Mouse (Mus musculus): ENCODE data around the gene Lrp10. TPM values are rescaled to one million over a fixed set of nuclear protein-coding genes. Genes with fewer than 3 reads are reported as not detected.
A peak's percentile ranks its signal among the peaks of the same experiment; 100 is the strongest.

The Lrp10 gene
- polyA plus RNA-seq (2015; fragmentation: Nextera tagmentation; extraction: Ambion mirVana) = 39.6 and 40.3 TPM in 2 replicates

DNA sequence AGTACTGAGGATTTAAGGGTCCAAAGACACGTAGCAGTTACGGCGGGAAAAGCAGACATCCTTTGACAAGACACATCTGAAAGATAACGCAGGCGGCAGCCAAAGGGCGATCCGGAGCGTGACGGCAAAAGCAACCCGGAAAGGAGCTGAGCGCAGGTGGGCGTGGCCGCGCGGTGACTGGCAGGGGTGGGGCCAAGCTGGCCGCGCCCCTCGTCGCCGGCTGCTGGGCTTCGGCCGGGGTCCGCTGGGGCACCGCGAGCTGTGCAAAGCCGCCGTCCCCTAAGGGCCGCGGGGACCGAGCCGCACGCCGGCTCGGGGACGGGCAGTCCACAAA, at the start of gene Lrp10:
Gene Lrp10 (plus strand): TSS at position 179 of the 334 bp plus-strand sequence.
- peak within 1 kb of the TSS; percentile 58 for H3K4me2 ChIP-seq (ENCODE audit: low read depth, low read length)
- 0 out of 2 replicates have a peak, but pooled peaks cover 8% of the 10 kb centered on the region for H3K4me1 ChIP-seq (ENCODE audit: control insufficient read depth, insufficient read depth, low read length)
- H3K27me3 ChIP-seq (ENCODE audit: control insufficient read depth, insufficient read depth, low read length) = no peaks in the 10 kb centered on the region
- ATAC-seq (ENCODE audit: insufficient read depth, low FRiP score) = peak; percentile 91
- WGBS = under 1% methylated on average over 35 of the region's 35 CpGs
- no peaks in the 10 kb centered on the region for H3K9me3 ChIP-seq (replicated peaks; ENCODE audit: control insufficient read depth, low read length)
- H3K36me3 ChIP-seq (ENCODE audit: control insufficient read depth, insufficient read depth, low read length) = peaks cover 4% of the 10 kb centered on the region
- H3K9ac ChIP-seq (ENCODE audit: low read length) = peak within 1 kb of the TSS; percentile 87
- H3K4me3 ChIP-seq (replicated peaks; ENCODE audit: low read length) = peak within 1 kb of the TSS; percentile 80
- H3K27ac ChIP-seq (ENCODE audit: low read length) = peak within 1 kb of the TSS; percentile 85

DNA sequence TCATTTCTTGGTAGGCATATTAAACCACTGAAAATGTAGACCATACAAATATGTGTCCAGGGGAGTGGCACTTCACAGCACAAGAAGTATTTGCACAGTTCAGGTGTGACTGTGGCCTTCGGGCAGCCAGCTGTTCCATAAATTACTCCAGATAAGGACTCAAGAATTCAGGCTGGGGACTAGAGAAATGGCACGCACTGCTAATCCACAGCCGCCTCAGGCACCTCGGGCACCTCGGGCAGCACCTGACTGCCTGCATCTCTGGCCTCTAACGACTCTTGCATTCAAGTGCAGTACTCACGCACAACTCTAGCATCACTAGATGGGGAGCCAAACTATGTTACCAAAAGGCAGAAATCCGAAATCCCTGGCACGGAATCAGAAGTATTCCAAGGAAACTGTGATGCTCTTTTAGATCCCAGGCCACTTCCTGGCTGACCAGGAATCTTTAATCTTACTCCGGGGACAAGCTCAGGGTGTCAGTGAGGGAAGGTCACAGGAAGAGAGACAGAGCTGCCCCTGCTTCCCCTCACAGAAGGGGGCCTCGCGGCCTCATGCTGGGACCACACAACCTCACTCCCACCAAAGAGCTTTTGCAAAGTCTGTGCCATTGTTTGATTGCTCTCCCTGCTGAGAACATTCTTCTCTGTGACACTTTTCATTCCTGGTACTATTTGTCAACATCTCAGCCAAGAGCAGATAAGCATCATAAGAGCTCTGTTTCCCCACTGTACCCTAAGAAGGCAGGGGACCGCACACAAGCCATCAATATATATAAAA, 48.5 kb upstream of the Lrp10 start:
- Histone ChIP-seq H3K9me3 (replicated peaks; ENCODE audit: control insufficient read depth, low read length) (no peaks in the 10 kb centered on the region), H3K27ac (ENCODE audit: low read length) (no peak overlapping the region; the same call in 1 of the 2 replicates), H3K4me3 (replicated peaks; ENCODE audit: low read length) (no peak overlapping the region), H3K27me3 (ENCODE audit: control insufficient read depth, insufficient read depth, low read length) (no peaks in the 10 kb centered on the region), H3K36me3 (ENCODE audit: control insufficient read depth, insufficient read depth, low read length) (no peaks in the 10 kb centered on the region), H3K4me1 (ENCODE audit: control insufficient read depth, insufficient read depth, low read length) (peaks cover 28% of the 10 kb centered on the region), H3K4me2 (ENCODE audit: low read depth, low read length) (no peak overlapping the region), H3K9ac (ENCODE audit: low read length) (peak overlapping the region; percentile 21; the same call in 1 of the 2 replicates)
- peak; percentile 45; the same call in 1 of the 2 replicates for ATAC-seq (ENCODE audit: insufficient read depth, low FRiP score)
- 36% methylated on average over 13 of the region's 13 CpGs for WGBS

GRCm38 (mm10) chr14:54416229-54416775, 47.6 kb upstream of the Lrp10 start:
- Histone ChIP-seq H3K27ac (ENCODE audit: low read length) (no peak overlapping the region), H3K4me2 (ENCODE audit: low read depth, low read length) (no peak overlapping the region)
- WGBS = 59% methylated on average over 5 of the region's 5 CpGs

DNA sequence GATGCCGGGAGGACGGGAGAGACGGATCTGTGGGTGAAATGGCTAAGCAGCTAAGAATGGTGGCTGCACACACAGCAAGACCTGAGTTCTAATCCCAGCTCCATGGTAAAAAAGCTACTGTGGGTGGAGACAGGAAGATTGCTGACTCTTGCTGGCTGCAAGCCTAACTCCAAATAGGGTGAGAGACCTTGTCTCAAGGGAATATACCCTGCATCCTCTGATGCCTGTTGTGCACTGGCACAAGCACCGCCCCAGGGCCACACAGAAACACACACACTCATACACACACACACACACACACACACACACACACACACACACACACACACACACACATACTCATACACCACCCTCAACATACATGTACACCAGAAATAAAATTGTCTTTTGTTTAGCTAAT, 47.1 kb upstream of the Lrp10 start:
- 90% methylated on average over 4 of the region's 4 CpGs for WGBS
- H3K4me1 ChIP-seq (ENCODE audit: control insufficient read depth, insufficient read depth, low read length) = peaks cover 28% of the 10 kb centered on the region
- no peak overlapping the region for H3K4me2 ChIP-seq (ENCODE audit: low read depth, low read length)
- H3K9ac ChIP-seq (ENCODE audit: low read length) = no peak overlapping the region
- H3K4me3 ChIP-seq (replicated peaks; ENCODE audit: low read length) = no peak overlapping the region
- H3K27me3 ChIP-seq (ENCODE audit: control insufficient read depth, insufficient read depth, low read length) = no peaks in the 10 kb centered on the region
- no peaks in the 10 kb centered on the region for H3K36me3 ChIP-seq (ENCODE audit: control insufficient read depth, insufficient read depth, low read length)
- no peak overlapping the region for H3K27ac ChIP-seq (ENCODE audit: low read length)
- ATAC-seq (ENCODE audit: insufficient read depth, low FRiP score) = no peak
- no peaks in the 10 kb centered on the region for H3K9me3 ChIP-seq (replicated peaks; ENCODE audit: control insufficient read depth, low read length)

More at GRCm38 (mm10) chr14:54416229-54416775, 47.6 kb upstream of the Lrp10 start:
- Histone ChIP-seq H3K4me1 (ENCODE audit: control insufficient read depth, insufficient read depth, low read length) (peaks cover 28% of the 10 kb centered on the region), H3K36me3 (ENCODE audit: control insufficient read depth, insufficient read depth, low read length) (no peaks in the 10 kb centered on the region), H3K27me3 (ENCODE audit: control insufficient read depth, insufficient read depth, low read length) (no peaks in the 10 kb centered on the region), H3K9me3 (replicated peaks; ENCODE audit: control insufficient read depth, low read length) (no peaks in the 10 kb centered on the region), H3K9ac (ENCODE audit: low read length) (no peak overlapping the region), H3K4me3 (replicated peaks; ENCODE audit: low read length) (no peak overlapping the region)
- no peak for ATAC-seq (ENCODE audit: insufficient read depth, low FRiP score)

GRCm38 (mm10) chr14:54417623-54418081, 46.3 kb upstream of the Lrp10 start, which contains the start of gene Slc7a7:
Slc7a7 (minus strand) TSS chr14:54417780.
- no peak within 1 kb of the TSS for H3K27ac ChIP-seq (ENCODE audit: low read length)
- H3K4me1 ChIP-seq (ENCODE audit: control insufficient read depth, insufficient read depth, low read length) = peaks cover 28% of the 10 kb centered on the region
- peak within 1 kb of the TSS; percentile 51 for H3K9ac ChIP-seq (ENCODE audit: low read length)
- H3K27me3 ChIP-seq (ENCODE audit: control insufficient read depth, insufficient read depth, low read length) = no peaks in the 10 kb centered on the region
- H3K36me3 ChIP-seq (ENCODE audit: control insufficient read depth, insufficient read depth, low read length) = no peaks in the 10 kb centered on the region
- no peaks in the 10 kb centered on the region for H3K9me3 ChIP-seq (replicated peaks; ENCODE audit: control insufficient read depth, low read length)
- no peak for ATAC-seq (ENCODE audit: insufficient read depth, low FRiP score)
- H3K4me2 ChIP-seq (ENCODE audit: low read depth, low read length) = peak within 1 kb of the TSS; percentile 34; the same call in 1 of the 2 replicates
- H3K4me3 ChIP-seq (replicated peaks; ENCODE audit: low read length) = 0 out of 2 replicates have a peak within 1 kb of the TSS, but pooled peaks have one; percentile 8
- WGBS = 14% methylated on average over 19 of the region's 19 CpGs

DNA sequence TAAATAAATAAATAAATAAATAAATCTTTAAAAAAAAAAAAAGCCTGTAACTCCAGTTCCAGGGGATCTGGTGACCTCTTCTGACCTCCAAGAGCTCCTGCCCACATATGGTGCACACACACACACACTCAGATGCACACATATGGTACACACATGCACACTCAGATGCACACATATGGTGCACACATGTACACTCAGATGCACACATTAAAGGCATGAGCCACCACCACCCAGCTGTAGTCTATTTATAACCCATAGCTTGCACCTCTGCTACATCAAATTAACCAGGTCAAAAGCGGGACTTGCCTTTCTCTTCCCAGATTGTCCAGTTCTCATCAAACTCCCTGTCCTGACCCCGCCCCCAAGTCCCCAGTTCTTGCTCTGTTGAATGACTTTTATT, 42.9 kb upstream of the Lrp10 start:
- H3K27ac ChIP-seq (ENCODE audit: low read length) = no peak overlapping the region
- H3K27me3 ChIP-seq (ENCODE audit: control insufficient read depth, insufficient read depth, low read length) = no peaks in the 10 kb centered on the region
- no peak overlapping the region for H3K4me3 ChIP-seq (replicated peaks; ENCODE audit: low read length)
- 0 out of 2 replicates have a peak, but pooled peaks cover 8% of the 10 kb centered on the region for H3K4me1 ChIP-seq (ENCODE audit: control insufficient read depth, insufficient read depth, low read length)
- H3K36me3 ChIP-seq (ENCODE audit: control insufficient read depth, insufficient read depth, low read length) = no peaks in the 10 kb centered on the region
- WGBS = 88% methylated on average over 2 of the region's 2 CpGs
- ATAC-seq (ENCODE audit: insufficient read depth, low FRiP score) = no peak
- H3K9me3 ChIP-seq (replicated peaks; ENCODE audit: control insufficient read depth, low read length) = no peaks in the 10 kb centered on the region
- no peak overlapping the region for H3K9ac ChIP-seq (ENCODE audit: low read length)
- H3K4me2 ChIP-seq (ENCODE audit: low read depth, low read length) = no peak overlapping the region

DNA sequence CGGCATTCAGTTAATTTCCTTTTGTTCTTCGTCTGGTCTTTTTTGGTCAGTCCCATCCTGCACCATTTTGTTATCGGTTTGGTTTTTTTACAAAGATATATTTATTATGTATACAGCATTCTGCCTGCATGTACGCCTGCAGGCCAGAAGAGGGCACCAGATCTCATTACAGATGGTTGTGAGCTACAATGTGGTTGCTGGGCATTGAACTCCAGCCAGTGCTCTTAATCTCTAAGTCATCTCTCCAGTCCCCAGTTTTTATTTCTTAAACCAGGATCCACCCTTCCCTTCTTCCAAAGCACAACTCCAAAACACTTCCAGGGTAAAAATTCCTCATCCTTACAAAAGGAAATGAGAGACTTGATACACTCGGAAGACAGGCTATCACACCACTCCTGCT, 40.5 kb upstream of the Lrp10 start:
- H3K9ac ChIP-seq (ENCODE audit: low read length) = no peak overlapping the region
- no peak overlapping the region for H3K4me2 ChIP-seq (ENCODE audit: low read depth, low read length)
- H3K4me3 ChIP-seq (replicated peaks; ENCODE audit: low read length) = no peak overlapping the region
- H3K4me1 ChIP-seq (ENCODE audit: control insufficient read depth, insufficient read depth, low read length) = peaks cover 12% of the 10 kb centered on the region; the same call in 1 of the 2 replicates
- no peaks in the 10 kb centered on the region for H3K27me3 ChIP-seq (ENCODE audit: control insufficient read depth, insufficient read depth, low read length)
- H3K27ac ChIP-seq (ENCODE audit: low read length) = no peak overlapping the region
- no peak for ATAC-seq (ENCODE audit: insufficient read depth, low FRiP score)
- H3K36me3 ChIP-seq (ENCODE audit: control insufficient read depth, insufficient read depth, low read length) = no peaks in the 10 kb centered on the region
- WGBS = 63% methylated on average over 5 of the region's 5 CpGs
- no peaks in the 10 kb centered on the region for H3K9me3 ChIP-seq (replicated peaks; ENCODE audit: control insufficient read depth, low read length)

DNA sequence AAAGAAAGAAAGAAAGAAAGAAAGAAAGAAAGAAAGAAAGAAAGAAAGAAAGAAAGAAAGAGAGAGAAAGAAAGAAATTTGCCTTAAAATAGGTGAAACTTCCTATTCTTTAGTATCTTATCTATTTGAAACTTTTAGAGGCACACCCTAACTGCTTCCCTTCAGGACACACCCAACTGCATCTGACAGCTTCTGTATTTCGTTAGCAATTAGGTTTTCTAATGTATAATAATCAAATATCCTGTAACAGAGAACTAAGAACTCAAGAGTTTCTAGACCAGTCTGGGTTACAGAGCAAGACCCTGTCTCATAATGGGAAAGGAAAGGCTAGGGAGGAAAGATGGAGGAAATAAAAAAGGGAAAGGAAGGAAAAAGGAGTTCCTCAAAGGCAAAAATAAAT, 39.3 kb upstream of the Lrp10 start:
- H3K4me1 ChIP-seq (ENCODE audit: control insufficient read depth, insufficient read depth, low read length) = peaks cover 23% of the 10 kb centered on the region
- WGBS = 69% methylated on average over 1 of the region's 1 CpGs
- H3K27me3 ChIP-seq (ENCODE audit: control insufficient read depth, insufficient read depth, low read length) = no peaks in the 10 kb centered on the region
- H3K9ac ChIP-seq (ENCODE audit: low read length) = no peak overlapping the region
- no peak overlapping the region for H3K4me2 ChIP-seq (ENCODE audit: low read depth, low read length)
- H3K27ac ChIP-seq (ENCODE audit: low read length) = no peak overlapping the region
- H3K36me3 ChIP-seq (ENCODE audit: control insufficient read depth, insufficient read depth, low read length) = no peaks in the 10 kb centered on the region
- no peak for ATAC-seq (ENCODE audit: insufficient read depth, low FRiP score)
- H3K4me3 ChIP-seq (replicated peaks; ENCODE audit: low read length) = no peak overlapping the region
- no peaks in the 10 kb centered on the region for H3K9me3 ChIP-seq (replicated peaks; ENCODE audit: control insufficient read depth, low read length)

DNA sequence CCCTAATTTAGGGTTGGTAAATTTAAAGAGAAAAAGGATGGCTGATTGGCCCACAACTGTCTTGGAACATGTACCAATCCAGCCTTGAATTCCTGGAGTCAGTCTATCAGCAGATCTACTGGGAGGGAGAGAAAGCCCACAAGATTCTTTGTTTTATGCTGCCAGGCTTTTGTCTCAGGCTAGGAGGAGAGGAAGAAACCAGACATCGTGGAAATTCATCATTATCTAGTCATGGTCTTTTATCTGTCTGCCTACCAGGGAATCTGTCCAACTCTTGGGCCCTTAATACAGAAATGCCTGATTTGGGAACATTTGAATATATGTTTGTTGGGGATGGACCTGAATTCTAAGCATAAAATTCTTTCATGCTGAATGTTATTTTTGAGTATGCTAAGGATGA, 38.4 kb upstream of the Lrp10 start:
- no peak for ATAC-seq (ENCODE audit: insufficient read depth, low FRiP score)
- H3K9me3 ChIP-seq (replicated peaks; ENCODE audit: control insufficient read depth, low read length) = no peaks in the 10 kb centered on the region
- H3K4me1 ChIP-seq (ENCODE audit: control insufficient read depth, insufficient read depth, low read length) = peaks cover 32% of the 10 kb centered on the region
- H3K27me3 ChIP-seq (ENCODE audit: control insufficient read depth, insufficient read depth, low read length) = no peaks in the 10 kb centered on the region
- no peak overlapping the region for H3K27ac ChIP-seq (ENCODE audit: low read length)
- no peak overlapping the region for H3K4me2 ChIP-seq (ENCODE audit: low read depth, low read length)
- no peak overlapping the region for H3K9ac ChIP-seq (ENCODE audit: low read length)
- no peaks in the 10 kb centered on the region for H3K36me3 ChIP-seq (ENCODE audit: control insufficient read depth, insufficient read depth, low read length)
- 86% methylated on average over 1 of the region's 1 CpGs for WGBS
- no peak overlapping the region for H3K4me3 ChIP-seq (replicated peaks; ENCODE audit: low read length)

Measured in stomach, embryonic 16.5 days (tissue).